Comparison of ENCODE assay signal across 8 mouse cellular contexts in genomic region chr5:105718138-105718670, GRCm38 (mm10). TPM values are rescaled to one million over a fixed set of nuclear protein-coding genes. Genes with fewer than 3 reads are reported as not detected.
DNase-seq lines count a peak whose midpoint lies in the region; ATAC-seq and TF ChIP-seq lines count a peak whose summit lies in the region.
"Had no signal": no experiment of that assay in that cellular context is flagged by ENCODE, and none has a peak within 500 bp of the region (broad histone marks: within the 10 kb centered on the region; RNA-seq: fewer than 3 reads in every experiment).

No protein-coding gene starts in this region.

- 47% methylated on average over 11 of the region's 11 CpGs for WGBS in kidney, embryonic 15.5 days
- 60% methylated on average over 11 of the region's 11 CpGs for WGBS in heart, postnatal 0 days
- 64% methylated on average over 11 of the region's 11 CpGs for WGBS in midbrain, embryonic 15.5 days

- H3K36me3 ChIP-seq in kidney, embryonic 15.5 days = 0 out of 2 replicates have a peak, but pooled peaks cover 9% of the 10 kb centered on the region
- no peaks in the 10 kb centered on the region for H3K36me3 ChIP-seq in heart, postnatal 0 days (replicated peaks; ENCODE audit: control insufficient read depth, insufficient read depth, low read length)
- H3K36me3 ChIP-seq in midbrain, embryonic 15.5 days (replicated peaks) = no peaks in the 10 kb centered on the region

- peak overlapping the region; percentile 42 for H3K4me2 ChIP-seq in kidney, embryonic 15.5 days
- H3K4me2 ChIP-seq in heart, postnatal 0 days (ENCODE audit: low read depth, low read length) = peak overlapping the region; percentile 41
- no peak overlapping the region for H3K4me2 ChIP-seq in midbrain, embryonic 15.5 days

- peaks cover 64% of the 10 kb centered on the region for H3K4me1 ChIP-seq in kidney, embryonic 15.5 days
- H3K4me1 ChIP-seq in heart, postnatal 0 days (ENCODE audit: control insufficient read depth, insufficient read depth) = peaks cover 15% of the 10 kb centered on the region
- H3K4me1 ChIP-seq in midbrain, embryonic 15.5 days = peaks cover 29% of the 10 kb centered on the region

- no peak for DNase-seq in kidney, adult 18-20 months
- DNase-seq in T-cell, adult 2 months (ENCODE audit: low spot score) = peak; percentile 85
- no peak for DNase-seq in heart, postnatal 0 days (ENCODE audit: low spot score)
- no peak for DNase-seq in cerebellum, adult 9-10 months
- DNase-seq: adrenal gland, postnatal 14 days had no signal

- peak overlapping the region; percentile 71 for H3K27ac ChIP-seq in kidney, embryonic 15.5 days
- peak overlapping the region; percentile 65 for H3K27ac ChIP-seq in heart, postnatal 0 days (ENCODE audit: low read depth)
- H3K27ac ChIP-seq in midbrain, embryonic 15.5 days = no peak overlapping the region

- H3K4me3 ChIP-seq in kidney, embryonic 15.5 days (replicated peaks) = 0 out of 2 replicates have a peak overlapping the region, but pooled peaks have one; percentile 6
- peak overlapping the region; percentile 8; the same call in 1 of the 2 replicates for H3K4me3 ChIP-seq in heart, postnatal 0 days (ENCODE audit: low read depth, low read length)
- no peak overlapping the region for H3K4me3 ChIP-seq in midbrain, embryonic 15.5 days

- H3K9ac ChIP-seq in kidney, embryonic 15.5 days = no peak overlapping the region
- no peak overlapping the region for H3K9ac ChIP-seq in heart, postnatal 0 days (replicated peaks; ENCODE audit: low read depth, low read length)
- no peak overlapping the region for H3K9ac ChIP-seq in midbrain, embryonic 15.5 days

- H3K27me3 ChIP-seq in kidney, embryonic 15.5 days = no peaks in the 10 kb centered on the region
- H3K27me3 ChIP-seq in heart, postnatal 0 days (ENCODE audit: control insufficient read depth, insufficient read depth, low read length) = no peaks in the 10 kb centered on the region
- H3K27me3 ChIP-seq in midbrain, embryonic 15.5 days (replicated peaks) = no peaks in the 10 kb centered on the region

- TF ChIP-seq CTCF in heart, postnatal 0 days (IDR thresholded peaks at IDR 0.05; ENCODE audit: low read depth) = no peak

- TF ChIP-seq EP300 in heart, postnatal 0 days (IDR thresholded peaks at IDR 0.05; ENCODE audit: low read depth) = no peak

- ATAC-seq in kidney, embryonic 15.5 days (replicated peaks; ENCODE audit: low FRiP score) = 0 out of 2 replicates have a peak, but pooled peaks have one; percentile 46
- ATAC-seq in heart, postnatal 0 days (ENCODE audit: insufficient read depth, low read depth) = no peak
- peak; percentile 83 for ATAC-seq in megakaryocyte-erythroid progenitor cell, adult 5-6 weeks (replicated peaks; ENCODE audit: low FRiP score, low TSS enrichment, poor library complexity, severe bottlenecking)
- no peak for ATAC-seq in midbrain, embryonic 15.5 days (replicated peaks)

- no peaks in the 10 kb centered on the region for H3K9me3 ChIP-seq in kidney, embryonic 15.5 days (replicated peaks)
- no peaks in the 10 kb centered on the region for H3K9me3 ChIP-seq in heart, postnatal 0 days (replicated peaks; ENCODE audit: control insufficient read depth, low read length)
- no peaks in the 10 kb centered on the region for H3K9me3 ChIP-seq in midbrain, embryonic 15.5 days

RNA-seq across cellular contexts. Expression of gene Lrrc8d, which starts 18.4 kb away (rescaled TPM):
- 30.0 and 32.2 TPM in 2 replicates for polyA plus RNA-seq in kidney, embryonic 15.5 days (2015; fragmentation: Nextera tagmentation; extraction: Ambion mirVana)
- total RNA-seq in heart, postnatal 0 days (2014; rRNA removed; ENCODE audit: low replicate concordance) = 5.5 and 8.8 TPM in 2 replicates
- polyA plus RNA-seq in heart, postnatal 0 days (2015; fragmentation: Nextera tagmentation; extraction: Ambion mirVana) = 8.5 and 10.0 TPM in 2 replicates
- total RNA-seq in megakaryocyte-erythroid progenitor cell, adult 5-6 weeks (2014; fragmentation: Nextera tagmentation) = 26.5 and 30.9 TPM in 2 replicates
- total RNA-seq in megakaryocyte-erythroid progenitor cell, adult 5-6 weeks (2017) = 8.1 and 11.3 TPM in 2 replicates
- 32.5 and 37.1 TPM in 2 replicates for polyA plus RNA-seq in midbrain, embryonic 15.5 days (2015; fragmentation: Nextera tagmentation; extraction: Ambion mirVana)

Comparison
In these comparisons a context has a peak if more than half of its experiments do, and no peak if none do; other contexts are left out.
1. ATAC-seq: peak in kidney, embryonic 15.5 days (single experiment) and megakaryocyte-erythroid progenitor cell, adult 5-6 weeks (single experiment); none in heart, postnatal 0 days (single experiment) and midbrain, embryonic 15.5 days (single experiment).